Mouse (Mus musculus) CD4-positive helper T cell, adult 2 months (primary cell): ENCODE measurements around the gene Atrip.

ENCODE experiments used
- DNase-seq: peaks from one replicate; pipeline ENCODE4 v3.0.0-alpha.2; 2012; ENCODE audit warnings: low read depth, missing footprints, low spot score

Atrip gene

GRCm38 (mm10) chr9:109058006-109058765 lies 15.7 kb downstream of the Atrip start:
- peak; percentile 67 for DNase-seq

DNA sequence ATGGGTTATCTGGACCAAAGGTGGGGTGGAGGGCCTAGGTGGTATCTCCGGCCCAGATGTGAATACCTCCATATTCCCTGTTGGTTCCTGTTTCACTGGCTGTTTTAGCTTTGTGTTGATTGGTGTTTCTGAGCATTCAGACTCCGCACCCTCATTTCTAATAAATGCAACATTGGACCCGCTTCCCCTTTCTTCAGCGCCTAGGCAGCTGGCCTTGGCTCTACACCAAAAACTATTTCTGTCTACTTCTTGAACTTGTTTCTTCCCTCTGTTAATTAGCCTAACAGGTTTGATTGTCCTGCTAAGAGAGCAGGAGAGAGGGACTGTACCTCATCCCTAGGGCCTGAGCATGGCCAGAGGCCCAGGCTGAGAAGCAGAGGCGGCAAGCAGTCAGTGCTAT lies 16.4 kb downstream of the Atrip start:
- DNase-seq = no peak

DNA sequence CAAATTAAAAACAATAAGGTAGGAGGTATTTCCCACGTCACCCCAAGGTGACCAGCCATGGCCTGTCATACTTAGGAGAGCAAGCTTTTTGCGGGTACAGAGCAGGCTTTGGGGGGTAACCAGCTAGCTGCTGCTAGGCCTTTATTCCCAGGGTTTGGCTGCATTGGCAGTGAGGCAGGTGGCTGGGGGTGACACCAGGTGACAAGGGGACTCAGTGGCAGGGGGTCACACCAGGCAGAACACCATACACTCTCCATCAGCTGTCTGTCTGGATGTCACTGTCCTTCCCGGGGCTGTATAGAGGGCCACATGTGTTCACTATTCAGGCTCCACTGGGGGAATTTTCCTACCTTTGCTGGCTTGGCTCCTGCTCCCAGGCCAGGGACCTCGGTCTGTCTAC lies 17.0 kb downstream of the Atrip start:
- no peak for DNase-seq

- peak; percentile 30 for DNase-seq
These were observed 17.7 kb downstream of the Atrip start for GRCm38 (mm10) chr9:109056081-109056690.

DNA sequence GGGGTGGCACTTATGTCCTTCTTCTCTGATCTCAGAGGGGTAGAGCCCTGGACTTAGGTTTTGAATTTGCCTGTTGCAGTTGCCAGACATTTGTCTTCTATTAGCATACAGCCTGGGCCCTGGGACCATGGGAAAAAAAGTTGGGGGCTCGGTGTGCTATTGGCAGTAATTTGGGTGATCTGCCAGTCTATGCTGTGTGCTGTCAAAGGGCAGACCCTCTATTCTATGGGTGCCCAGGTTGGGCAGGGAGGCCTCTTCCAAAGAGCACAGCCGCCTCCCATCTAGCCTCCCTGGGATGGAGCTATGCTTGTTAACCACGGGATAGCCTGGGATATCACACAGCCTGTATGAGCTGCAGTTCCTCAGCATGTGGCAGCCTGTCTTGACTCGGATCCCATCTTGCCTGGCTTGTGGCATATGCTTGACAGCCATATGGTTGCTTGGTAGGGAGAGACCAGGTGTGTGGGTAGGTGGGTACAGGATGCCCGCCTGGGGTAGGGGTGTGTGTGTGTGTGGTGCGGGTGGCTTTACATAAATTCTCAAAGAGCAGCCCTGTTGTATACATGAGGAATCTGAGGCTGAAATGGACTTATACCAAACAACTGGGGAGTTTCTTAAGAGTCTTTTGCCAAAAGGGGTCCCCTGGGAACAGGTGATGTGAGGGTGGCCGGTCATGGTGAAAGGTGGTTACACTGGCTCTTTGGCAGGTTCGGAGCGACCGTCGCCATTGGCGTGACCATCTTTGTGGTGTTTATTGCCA lies 18.5 kb downstream of the Atrip start:
- peak; percentile 37 for DNase-seq

- peak; percentile 90 for DNase-seq
These were observed 19.2 kb downstream of the Atrip start for GRCm38 (mm10) chr9:109054712-109055111.

GRCm38 (mm10) chr9:109053851-109054250 lies 20.1 kb downstream of the Atrip start:
- peak; percentile 32 for DNase-seq

GRCm38 (mm10) chr9:109053366-109053765 lies 20.6 kb downstream of the Atrip start:
- no peak for DNase-seq

DNA sequence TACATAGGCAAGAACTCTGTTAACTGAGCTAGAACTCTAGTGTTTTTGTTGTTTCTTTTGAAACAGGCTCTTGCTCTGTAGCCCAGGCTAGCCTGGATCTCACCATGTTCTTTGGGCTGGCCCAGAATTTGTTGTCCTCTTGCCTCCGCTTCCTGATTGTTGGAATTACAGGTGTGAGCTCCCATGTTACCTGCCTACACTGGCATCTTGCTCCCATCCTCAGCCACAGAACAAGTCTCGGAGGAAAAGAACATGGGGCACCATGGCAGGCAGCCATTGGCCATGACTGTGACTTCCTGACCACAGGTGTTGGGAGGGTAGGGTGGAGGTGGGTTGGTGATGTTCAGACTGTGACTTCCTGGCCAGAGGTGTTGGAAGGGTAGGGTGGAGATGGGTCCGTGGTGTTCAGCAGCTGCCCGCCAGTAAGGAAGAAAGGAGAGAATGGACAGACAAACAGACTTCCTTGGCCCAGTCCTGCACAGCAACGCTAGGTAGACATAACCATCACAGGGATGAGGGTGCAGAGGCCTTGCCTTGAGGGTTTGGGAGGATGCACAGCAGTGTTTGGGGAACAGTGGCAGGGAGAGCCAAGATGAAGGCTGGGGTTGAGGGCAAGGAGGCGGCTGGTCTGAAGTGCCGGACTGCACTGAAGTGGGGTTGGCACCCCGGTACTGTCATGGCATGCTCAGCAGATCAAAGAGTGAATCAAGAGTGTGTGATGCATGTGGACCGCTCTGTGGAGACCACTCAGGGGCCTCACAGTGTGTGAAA lies 21.2 kb downstream of the Atrip start:
- DNase-seq = peak; percentile 86

DNA sequence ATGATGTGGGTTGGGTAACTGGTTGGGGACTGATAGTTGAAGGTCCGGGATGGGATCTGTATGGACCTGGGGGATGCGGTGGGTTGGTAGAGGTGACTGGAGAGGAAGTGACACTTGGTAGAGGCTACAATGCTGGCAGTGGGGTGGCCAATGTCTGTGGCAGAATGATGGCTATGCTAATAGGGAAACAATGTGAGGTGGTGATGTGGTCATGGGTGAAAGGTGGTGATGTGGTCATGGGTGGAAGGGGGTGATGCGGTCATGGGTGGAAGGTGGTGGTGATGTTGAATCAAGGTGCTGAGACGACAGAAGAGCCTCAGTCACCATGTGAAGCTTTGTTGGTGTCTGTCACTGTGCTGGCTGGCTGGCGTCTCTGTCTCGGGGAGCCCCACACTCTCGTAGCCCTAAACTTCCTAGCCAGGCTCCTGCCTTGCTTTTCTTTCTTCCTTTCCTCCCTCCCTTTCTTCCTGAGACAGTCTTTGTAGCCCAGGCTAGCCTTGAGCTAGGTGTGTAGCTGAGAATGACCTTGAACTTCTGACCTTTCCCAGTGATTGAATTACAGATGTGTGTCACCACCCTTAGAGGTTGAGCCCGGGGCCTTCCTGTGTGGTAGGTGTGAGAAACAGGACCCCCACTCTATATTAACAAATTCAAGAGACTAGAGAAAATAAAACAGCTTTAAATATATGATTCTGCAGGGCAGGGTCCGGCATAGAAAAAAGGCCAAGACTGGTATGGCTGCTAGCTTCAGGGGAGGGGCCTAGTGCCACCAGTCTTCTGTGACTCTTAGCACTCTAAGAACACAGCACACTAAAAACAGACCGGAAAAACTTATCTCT lies 22.1 kb downstream of the Atrip start:
- DNase-seq = peak; percentile 90

DNA sequence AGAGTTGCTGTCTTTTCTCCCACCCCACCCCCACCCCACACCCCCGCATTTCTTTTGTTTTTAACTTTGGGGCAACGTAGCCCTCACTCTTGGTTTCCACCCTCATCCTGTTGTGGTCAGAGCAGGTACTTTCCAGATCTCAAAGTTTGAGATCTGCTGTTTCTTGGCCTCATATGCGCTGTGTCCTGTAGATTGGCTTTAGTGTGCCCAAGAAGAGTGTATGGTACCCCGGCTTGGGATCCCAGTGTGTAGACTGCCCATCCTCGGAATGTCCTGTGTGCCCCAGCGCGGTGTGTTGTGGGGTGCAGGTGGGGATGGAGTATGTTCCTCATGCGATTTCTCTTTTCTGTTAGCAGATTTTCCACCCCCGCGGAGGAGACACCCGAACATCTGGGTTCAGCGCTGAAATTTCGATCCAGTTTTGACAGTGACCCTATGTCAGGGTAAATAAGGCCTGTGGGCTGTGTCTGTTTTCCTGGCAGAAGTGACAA lies 22.9 kb downstream of the Atrip start:
- peak; percentile 92 for DNase-seq

GRCm38 (mm10) chr9:109050674-109050997 lies 23.3 kb downstream of the Atrip start:
- DNase-seq = no peak

GRCm38 (mm10) chr9:109049996-109050673 lies 23.8 kb downstream of the Atrip start:
- peak; percentile 79 for DNase-seq

DNA sequence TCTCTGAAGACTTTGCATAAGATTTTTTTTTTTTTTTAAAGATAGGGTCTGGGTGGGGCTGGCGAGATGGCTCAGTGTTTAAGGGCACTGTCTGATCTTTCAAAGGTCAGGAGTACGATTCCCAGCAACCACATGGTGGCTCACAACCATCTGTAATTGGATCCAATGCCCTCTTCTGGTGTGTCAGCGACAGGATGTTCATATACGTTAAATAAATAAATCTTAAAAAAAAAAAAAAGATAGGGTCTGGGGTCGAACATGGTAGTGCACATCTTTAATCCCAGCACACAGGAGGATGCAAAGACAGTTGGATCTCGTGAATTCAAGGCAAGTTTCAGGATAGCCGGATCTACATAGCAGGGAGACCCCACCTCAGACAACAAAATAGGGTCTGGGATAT lies 24.6 kb downstream of the Atrip start:
- DNase-seq = peak; percentile 9

- DNase-seq = peak; percentile 87
These were observed 27.6 kb downstream of the Atrip start for GRCm38 (mm10) chr9:109046306-109046705.

- DNase-seq = no peak
These were observed 32.6 kb downstream of the Atrip start for GRCm38 (mm10) chr9:109041351-109041750.

- DNase-seq = no peak
These were observed 33.0 kb downstream of the Atrip start for GRCm38 (mm10) chr9:109040906-109041305.

DNA sequence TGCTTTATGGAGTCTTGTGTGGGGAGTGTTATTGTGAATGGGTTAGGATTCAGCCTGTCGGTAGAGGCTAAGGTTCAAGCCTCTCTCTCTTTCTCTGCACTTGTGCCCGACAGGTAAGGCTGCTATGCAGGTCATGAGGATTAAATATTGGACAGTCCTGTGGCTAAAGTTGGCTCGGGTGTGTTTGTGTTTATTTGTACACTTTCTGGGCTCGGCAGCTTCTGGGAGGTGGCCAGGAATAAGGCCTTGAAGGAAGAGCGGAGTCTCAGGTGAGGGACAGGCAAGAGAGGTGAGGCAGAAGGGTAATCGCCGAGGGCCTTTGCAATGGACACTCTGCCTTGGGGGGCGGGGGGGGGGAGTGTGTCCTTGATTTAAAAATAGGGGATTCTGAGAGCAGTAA lies 33.7 kb downstream of the Atrip start:
- DNase-seq = no peak

DNA sequence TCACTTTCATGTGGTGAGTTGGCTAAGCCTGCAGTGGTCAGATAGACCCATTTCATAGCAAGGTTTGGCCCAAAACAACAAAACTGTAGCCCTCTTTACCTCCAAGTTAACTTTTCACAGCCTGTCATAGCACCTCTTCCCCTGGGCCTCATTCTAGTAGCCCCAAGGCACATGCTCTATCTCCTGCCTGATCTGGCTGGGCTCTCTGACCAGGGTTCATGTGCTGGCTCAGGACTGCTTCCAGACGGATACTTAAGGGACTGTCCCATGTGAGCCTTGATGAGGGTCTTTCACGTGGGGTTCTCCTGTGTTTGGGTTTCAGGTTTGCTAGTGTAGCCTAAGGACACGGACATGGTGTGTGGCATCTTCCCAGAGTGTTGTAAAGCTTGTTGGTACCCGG lies 34.2 kb downstream of the Atrip start:
- no peak for DNase-seq

GRCm38 (mm10) chr9:109038901-109039364 lies 35.0 kb downstream of the Atrip start:
- no peak for DNase-seq
